Mouse (Mus musculus): ENCODE data around the gene Rap2b.

The Rap2b gene

DNA sequence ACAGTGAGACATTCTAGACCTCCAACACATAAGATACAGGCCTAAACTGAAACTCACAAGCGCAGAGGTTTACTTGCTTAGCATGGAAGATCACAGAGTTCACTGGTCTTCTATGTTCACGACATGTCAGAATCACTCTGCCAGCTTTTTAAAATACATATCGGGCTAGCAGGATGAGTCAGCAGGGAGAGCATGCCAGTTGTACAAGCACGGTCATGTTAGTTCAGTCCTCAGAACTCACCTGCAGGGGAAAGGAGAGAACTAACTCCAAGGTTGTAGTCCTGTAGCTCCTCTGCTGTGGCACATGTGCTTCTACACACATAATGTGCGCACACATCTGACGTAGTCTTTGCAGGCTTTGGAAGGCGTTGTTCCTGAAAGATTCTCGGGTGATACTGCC is 14.6 kb downstream of the Rap2b start:
- no peak for DNase-seq (ENCODE audit: low read depth, low spot score)

DNA sequence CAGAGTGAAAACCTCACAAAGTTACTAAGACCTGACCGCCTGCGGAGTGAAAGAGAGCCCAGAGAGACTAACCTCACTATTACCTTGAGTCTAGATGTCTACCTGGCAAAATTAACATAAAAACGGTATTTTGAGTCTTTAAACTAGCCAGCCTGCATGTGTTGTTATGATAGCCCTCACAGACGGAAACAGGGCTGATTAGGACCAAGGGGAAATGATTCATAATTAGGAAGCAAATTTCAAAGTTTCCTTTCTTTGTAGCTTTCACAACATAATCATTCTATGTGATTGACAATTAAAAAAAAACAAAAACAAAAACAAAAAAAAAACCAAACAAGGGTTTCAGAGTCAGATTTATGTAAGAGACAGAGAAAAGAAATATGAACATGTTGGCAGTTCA is 24.9 kb downstream of the Rap2b start:
- no peak for DNase-seq (ENCODE audit: low read depth, low spot score)

DNA sequence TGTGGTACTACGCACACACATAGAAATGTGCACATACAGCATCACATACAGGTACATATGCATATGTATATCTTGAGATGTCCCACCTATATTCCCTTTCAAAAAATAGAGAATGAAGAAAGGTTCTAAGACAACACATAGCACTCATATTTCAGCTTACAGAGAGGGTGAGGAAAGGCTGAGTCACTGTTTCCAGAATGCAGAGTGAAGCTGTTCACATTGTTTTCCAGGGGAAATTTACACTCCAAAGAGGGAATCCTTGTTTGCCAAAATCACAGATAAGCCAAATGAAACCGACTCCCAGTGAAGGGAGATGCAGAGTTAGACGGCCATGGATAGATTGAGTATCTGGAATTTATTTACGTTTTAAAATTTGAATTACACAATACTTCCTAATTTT is 30.1 kb downstream of the Rap2b start:
- DNase-seq (ENCODE audit: low read depth, low spot score) = peak; percentile 87

DNA sequence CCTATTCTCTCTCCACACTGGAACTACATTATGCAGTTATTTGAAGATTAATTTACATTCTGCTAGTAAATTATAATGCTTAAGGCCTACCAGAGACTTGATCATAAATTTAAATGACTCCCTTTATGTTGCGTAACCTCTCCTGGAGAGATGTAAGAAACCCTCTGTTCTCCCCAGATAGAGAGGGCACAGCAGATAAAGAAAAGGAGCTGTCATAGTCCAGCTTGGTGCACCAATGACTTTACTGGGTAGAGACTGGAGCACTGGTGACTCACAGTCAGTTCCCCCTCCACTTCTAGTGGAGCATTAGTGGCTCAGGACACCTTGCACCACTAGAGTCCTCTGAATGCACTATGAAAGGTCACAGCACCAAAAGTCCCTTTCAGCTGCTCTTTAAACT is 31.4 kb downstream of the Rap2b start:
- DNase-seq (ENCODE audit: low read depth, low spot score) = peak; percentile 31

DNA sequence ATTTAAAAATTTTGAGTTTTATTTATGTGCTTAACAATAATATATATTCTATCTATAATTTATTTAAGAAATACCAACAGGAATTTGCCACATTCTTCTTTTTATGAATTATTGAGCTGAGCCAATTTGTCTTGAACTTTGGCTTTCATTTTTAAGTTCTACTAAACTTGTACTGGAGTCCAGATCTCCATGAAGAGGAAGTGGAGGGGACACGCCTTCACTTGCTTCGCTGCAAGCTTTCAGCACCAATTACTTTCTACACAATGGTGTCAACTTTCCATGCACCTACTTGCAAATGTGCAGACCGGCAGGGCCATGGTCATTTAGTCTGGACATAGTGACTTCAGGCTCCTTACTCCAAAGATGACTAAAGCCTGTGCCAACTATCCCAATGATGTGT is 32.1 kb downstream of the Rap2b start:
- no peak for DNase-seq (ENCODE audit: low read depth, low spot score)

DNA sequence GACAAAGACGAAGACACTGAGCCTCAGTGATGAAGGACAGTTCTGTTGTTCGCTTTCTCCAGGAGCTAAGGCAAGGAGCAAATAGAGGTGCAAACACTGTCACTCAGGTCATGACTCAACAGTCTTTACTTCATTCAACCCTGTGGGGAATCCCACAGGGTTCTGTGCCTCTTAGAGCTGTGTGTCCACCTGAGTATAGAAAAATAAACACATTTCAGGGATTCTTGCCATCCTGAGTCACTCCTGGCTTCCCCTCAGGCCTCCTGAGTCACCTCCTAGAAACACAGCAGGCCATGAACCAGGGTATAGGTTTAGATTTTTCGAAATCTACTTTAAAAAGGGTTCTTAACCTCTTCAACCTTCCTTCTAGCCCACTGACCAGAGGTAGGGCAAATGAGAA is 33.9 kb downstream of the Rap2b start:
- peak; percentile 91 for DNase-seq (ENCODE audit: low read depth, low spot score)

DNA sequence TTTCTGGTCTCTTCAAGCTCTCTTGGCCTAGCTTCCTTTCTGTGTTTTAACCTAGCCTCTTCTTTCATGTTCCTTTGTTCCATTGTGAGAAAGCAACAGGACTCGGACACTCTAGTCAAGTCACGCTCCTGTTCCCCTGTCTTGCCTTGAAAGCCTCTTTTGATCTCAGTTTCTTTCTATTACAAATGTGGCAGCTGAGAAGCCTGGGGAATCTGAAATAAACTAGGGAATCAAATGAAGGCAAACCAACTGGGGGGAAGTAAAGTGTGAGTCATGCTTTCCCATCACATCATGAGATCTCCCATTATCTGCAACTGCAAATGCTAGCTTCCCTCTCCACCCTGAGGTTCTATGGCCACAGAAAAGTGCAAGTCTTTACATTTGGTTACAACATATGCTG is 35.3 kb downstream of the Rap2b start:
- DNase-seq (ENCODE audit: low read depth, low spot score) = peak; percentile 60

DNA sequence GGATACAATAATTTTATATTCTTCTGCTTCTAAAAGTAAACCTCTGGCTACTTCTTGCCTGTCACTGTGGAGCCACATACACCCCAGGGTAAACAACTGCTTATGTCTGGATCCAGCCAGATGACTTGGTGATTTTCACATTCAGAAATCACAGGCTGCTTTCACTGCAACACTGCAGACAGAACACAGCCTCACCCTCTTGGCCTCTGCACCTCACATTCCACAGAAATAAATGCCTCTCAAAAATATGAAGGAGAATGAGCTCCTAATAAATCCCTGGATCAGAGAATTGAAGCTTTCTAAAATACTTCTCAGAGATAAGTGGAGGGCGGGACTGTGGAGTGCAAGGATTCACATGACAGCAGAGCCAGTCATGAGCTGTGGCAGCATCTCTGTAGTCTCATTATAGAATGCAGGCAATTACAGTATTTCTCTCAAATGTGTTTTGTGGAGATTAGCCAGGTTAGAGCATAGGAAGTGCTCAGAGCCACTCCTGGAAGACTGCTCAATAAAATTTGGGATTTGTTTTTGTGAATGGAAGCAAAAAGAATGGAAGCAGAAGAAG is 39.5 kb downstream of the Rap2b start:
- DNase-seq (ENCODE audit: low read depth, low spot score) = peak; percentile 62

DNA sequence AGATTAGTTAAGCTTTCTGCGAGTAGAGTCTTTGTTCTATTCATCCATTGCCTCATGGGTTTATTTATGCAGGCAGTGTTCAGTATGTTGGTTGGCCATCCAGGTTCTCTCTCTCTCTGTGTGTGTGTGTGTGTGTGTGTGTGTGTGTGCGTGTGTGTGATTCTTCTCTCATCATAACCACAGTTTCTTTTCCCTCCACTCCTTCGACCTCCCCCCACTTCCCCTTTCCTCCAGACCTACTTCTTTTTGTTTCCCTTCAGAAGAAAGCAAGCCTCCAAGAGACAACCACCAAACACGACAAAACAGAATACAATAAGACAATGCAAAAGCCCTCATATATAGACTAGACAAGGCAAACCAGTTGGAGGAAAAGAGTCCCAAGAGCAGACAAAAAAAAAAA is 45.5 kb downstream of the Rap2b start:
- no peak for DNase-seq (ENCODE audit: low read depth, low spot score)

DNA sequence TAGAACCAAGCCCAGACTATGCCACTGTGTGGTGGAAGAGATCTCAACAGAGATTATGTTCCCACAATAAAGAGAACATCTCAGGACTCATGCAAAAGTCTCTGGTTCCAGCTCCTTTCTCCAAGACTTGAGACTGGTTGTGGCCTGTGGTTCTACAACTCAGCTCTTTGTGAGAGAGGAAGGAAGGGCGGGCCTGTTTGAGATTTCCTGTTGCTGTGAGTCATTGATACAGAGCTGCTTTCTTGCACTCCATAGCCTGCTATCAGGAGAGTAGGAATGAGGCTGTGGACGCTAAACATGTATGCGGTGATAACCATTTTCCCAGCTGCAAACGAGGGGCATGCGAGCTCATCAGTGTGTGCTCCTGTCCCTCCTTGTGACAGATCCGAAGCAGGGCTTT is 48.2 kb downstream of the Rap2b start:
- peak; percentile 68 for DNase-seq (ENCODE audit: low read depth, low spot score)

DNA sequence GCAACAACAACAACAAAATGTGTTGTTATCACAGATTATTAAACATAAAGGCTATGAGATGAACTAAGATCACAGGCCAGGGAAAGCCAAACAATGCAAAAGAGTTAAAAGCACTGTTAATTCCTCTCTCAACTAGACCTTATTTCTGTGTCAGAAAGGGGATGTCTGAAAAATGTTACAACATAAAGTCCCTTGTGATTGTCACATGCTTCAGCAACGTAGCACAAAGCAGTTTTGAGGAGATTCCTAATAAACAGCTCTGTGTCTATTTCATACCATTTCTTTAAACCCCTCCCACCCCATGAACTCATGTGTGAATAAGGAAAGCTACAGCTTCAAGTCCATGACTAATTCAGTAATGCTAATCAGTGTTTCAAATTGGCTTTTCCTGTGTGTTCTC is 54.4 kb downstream of the Rap2b start:
- no peak for DNase-seq (ENCODE audit: low read depth, low spot score)
